Mouse (Mus musculus) liver, embryonic 18 days (tissue): ENCODE data around the gene Acadvl. TPM values are rescaled to one million over a fixed set of nuclear protein-coding genes. Genes with fewer than 3 reads are reported as not detected.

Experiments used
- polyA plus RNA-seq: library from polyadenylated mRNA; depleted of rRNA; stranded (reverse); fragments of >200 nt; gene quantifications from 2 replicates; pipeline ENCODE4 v1.2.3, GENCODE M21; 2012; rRNA removed

The Acadvl gene
- 164 and 167 TPM in 2 replicates for polyA plus RNA-seq

DNA sequence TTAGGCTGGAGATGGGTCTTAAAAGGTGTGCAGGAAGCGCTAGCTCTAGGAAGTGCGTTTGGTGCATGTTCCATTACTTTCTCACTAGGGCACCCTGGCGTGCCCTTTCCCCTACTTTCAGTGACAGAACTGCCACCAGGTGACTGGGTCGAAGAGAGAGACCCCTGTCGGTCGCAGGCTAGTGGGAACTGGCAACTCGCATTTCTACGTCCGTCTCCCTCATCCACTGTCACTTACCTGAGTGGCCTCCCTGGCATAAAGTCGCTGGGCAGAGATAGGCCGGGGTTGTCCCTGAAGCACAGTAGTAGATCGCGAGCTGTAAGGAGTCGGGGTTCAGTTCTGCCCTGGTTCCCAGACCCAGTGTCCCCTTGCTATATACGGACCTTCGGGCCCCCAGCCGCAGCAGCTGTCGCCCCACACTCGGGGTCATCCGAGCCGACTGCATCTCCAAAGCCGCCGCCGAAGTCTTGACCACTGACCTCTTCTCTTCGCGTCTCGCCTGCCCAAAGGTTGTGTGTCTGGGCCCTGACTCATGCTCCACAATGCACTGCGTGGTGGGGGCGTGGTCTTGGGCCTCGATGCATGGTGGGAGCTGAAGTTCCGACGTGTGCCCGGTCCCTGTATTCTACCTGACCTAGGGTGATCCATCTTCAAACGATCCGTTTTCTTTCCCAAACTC lies at the start of gene Acadvl:
Acadvl (minus strand) TSS at position 532 of the 679 bp plus-strand sequence.

DNA sequence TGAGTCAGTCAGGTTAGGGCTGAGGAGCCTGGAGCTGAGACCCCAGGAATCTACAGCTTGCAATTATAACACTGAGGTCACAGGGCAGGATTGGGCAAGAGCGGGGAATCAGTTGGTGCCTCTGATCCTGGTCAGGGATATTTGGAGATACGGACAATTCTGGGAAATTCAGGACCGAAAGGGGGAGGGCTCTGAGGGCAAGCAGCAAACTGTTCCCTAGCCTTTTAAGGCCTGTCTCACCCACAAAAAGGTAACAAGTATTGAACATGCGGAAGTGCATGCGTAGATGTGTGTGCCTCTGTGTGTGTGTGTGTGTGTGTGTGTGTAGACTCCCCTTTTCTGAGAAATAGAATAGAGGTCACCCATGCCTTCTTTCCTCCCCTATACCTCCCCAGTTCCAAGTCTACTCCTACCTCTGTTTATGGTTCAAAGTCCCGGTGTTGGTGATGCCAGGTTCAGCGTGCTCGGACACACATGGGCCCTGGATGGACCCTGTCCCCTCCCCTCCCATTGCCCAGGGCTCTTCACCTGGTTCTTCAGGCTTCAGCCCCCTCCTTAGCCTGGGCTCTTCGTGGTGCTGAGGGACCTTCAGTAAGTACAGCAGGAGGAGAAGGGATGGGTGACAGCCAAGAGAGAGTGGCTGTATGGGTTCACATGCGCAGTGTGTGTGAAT lies 38.8 kb upstream of the Acadvl start, which contains the start of gene Asgr1:
Asgr1 (plus strand) TSS at position 188 of the 673 bp plus-strand sequence.

DNA sequence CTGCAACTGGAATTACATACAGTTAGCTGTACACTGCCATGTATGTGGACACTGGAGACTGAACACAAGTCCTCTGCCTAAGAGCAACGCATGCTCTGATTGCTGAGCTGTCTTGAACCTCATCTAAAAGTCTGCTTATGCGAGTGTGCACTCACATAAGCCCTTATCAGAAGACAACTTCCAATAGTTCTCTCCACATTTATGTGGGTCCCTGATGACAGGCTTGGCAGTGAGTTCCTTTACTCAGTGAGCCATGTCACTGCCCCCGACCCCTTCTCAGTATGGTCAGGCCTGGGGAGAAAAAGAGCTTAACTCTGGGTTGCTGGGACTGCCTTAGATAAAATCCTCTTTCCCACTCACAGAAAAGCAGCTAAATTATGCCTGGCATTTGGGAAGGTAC lies 1.5 kb upstream of the Acadvl start, which contains the start of gene Dlg4:
Dlg4 (plus strand) TSS at position 274 of the 400 bp plus-strand sequence.

DNA sequence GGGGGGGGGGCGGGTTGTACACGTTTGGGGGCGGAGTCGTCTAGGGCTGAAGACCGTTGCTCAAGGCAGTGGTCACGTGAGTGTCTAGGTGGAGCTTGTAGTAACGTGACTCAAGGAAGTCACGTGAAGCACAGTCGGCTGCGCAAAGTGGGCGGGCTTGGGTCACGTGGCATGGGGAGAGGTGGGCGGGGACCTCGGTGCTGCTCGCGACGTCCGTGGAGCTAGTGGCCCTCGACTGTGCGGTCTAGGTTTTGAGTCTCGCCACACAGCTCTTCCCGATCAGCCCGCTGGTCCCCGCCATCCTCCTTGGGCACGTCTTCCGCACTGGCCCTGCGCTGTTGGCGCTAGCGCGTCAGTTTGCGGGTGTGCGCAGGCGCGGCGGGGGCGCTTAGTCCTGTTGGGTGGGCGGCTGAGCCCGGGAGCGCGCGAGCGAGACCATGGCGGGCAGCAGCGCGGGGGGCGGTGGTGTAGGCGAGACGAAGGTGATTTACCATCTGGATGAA lies 14.8 kb downstream of the Acadvl start, which contains the start of gene Dvl2:
Dvl2 (plus strand) TSS at position 200 of the 503 bp plus-strand sequence.

GRCm38 (mm10) chr11:69995391-69995960 lies 19.7 kb downstream of the Acadvl start, which contains the start of gene Phf23:
Gene Phf23 (plus strand): TSS chr11:69995777.

GRCm38 (mm10) chr11:69990850-69991691 lies 24.1 kb downstream of the Acadvl start, which contains the start of gene Gabarap:
Gene Gabarap (plus strand): TSS chr11:69991143.

DNA sequence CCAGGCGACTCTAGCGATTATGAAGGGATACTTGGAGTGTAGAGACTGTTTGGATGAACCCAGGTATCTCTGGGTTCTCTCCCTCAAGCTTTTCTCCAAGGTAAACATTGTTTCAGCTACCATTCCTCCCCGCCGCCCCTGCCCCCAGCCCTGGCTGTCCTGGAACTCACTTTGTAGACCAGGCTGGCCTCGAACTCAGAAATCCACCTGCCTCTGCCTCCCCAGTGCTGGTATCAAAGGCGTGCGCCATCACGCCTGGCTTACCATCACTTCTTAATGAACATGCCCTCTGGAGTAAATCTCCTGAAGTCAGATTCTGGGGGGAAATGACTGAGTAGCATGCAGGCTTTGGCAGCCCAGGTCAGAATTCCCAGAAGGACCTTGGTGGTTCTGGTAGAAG lies 33.0 kb downstream of the Acadvl start, which contains the start of gene Elp5:
Elp5 (minus strand) TSS at position 293 of the 400 bp plus-strand sequence.

GRCm38 (mm10) chr11:69981141-69981762 lies 34.0 kb downstream of the Acadvl start, which contains the start of gene Ctdnep1:
Gene Ctdnep1 (plus strand): TSS chr11:69981156.

GRCm38 (mm10) chr11:69964650-69965270 lies 50.5 kb downstream of the Acadvl start, which contains the start of gene Cldn7:
Gene Cldn7 (plus strand): TSS chr11:69964779.

Other genes with a start within 250 kb of the Acadvl start
- gene Zbtb4, start 249.5 kb downstream of the Acadvl start, polyA plus RNA-seq, result 2.3 and 2.8 TPM in 2 replicates
- 1.3 and 1.6 TPM in 2 replicates for gene Chrnb1, start 219.5 kb downstream of the Acadvl start, polyA plus RNA-seq
- gene Fgf11, start 213.6 kb downstream of the Acadvl start, polyA plus RNA-seq, result 0.43 and 0.58 TPM in 2 replicates
- 1.2 and 1.6 TPM in 2 replicates for gene Tmem102, start 209.8 kb downstream of the Acadvl start, polyA plus RNA-seq
- gene Gm39566, start 200.1 kb downstream of the Acadvl start, polyA plus RNA-seq, result not detected in 2 replicates
- gene Spem2, start 196.9 kb downstream of the Acadvl start, polyA plus RNA-seq, result not detected in 2 replicates
- not detected in 2 replicates for gene Spem1, start 193.2 kb downstream of the Acadvl start, polyA plus RNA-seq
- 2.2 and 3.1 TPM in 2 replicates for gene Nlgn2, start 177.6 kb downstream of the Acadvl start, polyA plus RNA-seq
- gene Tmem256, start 176.9 kb downstream of the Acadvl start, polyA plus RNA-seq, result 227 and 300 TPM in 2 replicates
- 19.8 and 22.6 TPM in 2 replicates for gene Plscr3, start 169.0 kb downstream of the Acadvl start, polyA plus RNA-seq
- gene Tnk1, start 156.7 kb downstream of the Acadvl start, polyA plus RNA-seq, result 0.49 and 0.73 TPM in 2 replicates
- gene Tmem95, start 137.4 kb downstream of the Acadvl start, polyA plus RNA-seq, result not detected in 2 replicates
- 1.2 TPM in 2 replicates for gene Kctd11, start 134.0 kb downstream of the Acadvl start, polyA plus RNA-seq
- 7.9 and 10.7 TPM in 2 replicates for gene Acap1, start 119.9 kb downstream of the Acadvl start, polyA plus RNA-seq
- gene 2810408A11Rik, start 114.4 kb downstream of the Acadvl start, polyA plus RNA-seq, result 0.36 and 0.38 TPM in 2 replicates
- gene Neurl4, start 114.3 kb downstream of the Acadvl start, polyA plus RNA-seq, result 11.4 and 13.4 TPM in 2 replicates
- 43.2 and 45.2 TPM in 2 replicates for gene Gps2, start 101.5 kb downstream of the Acadvl start, polyA plus RNA-seq
- gene Eif5a, start 93.5 kb downstream of the Acadvl start, polyA plus RNA-seq, result 578 and 620 TPM in 2 replicates
- gene Ybx2, start 79.6 kb downstream of the Acadvl start, polyA plus RNA-seq, result 0.08 and 0.42 TPM in 2 replicates
- gene Slc2a4, start 67.2 kb downstream of the Acadvl start, polyA plus RNA-seq, result 8.7 and 9.0 TPM in 2 replicates
- gene Cldn7, start 50.6 kb downstream of the Acadvl start, polyA plus RNA-seq, result 3.2 and 4.8 TPM in 2 replicates
- 23.5 and 24.9 TPM in 2 replicates for gene Ctdnep1, start 34.3 kb downstream of the Acadvl start, polyA plus RNA-seq
- gene Elp5, start 32.9 kb downstream of the Acadvl start, polyA plus RNA-seq, result 34.3 and 36.0 TPM in 2 replicates
- 191 and 207 TPM in 2 replicates for gene Gabarap, start 24.3 kb downstream of the Acadvl start, polyA plus RNA-seq
- gene Phf23, start 19.6 kb downstream of the Acadvl start, polyA plus RNA-seq, result 15.0 and 15.6 TPM in 2 replicates
- 4.2 and 4.6 TPM in 2 replicates for gene Dvl2, start 14.8 kb downstream of the Acadvl start, polyA plus RNA-seq
- gene Dlg4, start 1.5 kb upstream of the Acadvl start, polyA plus RNA-seq, result 1.6 and 2.3 TPM in 2 replicates
- gene Asgr1, start 38.7 kb upstream of the Acadvl start, polyA plus RNA-seq, result 170 and 192 TPM in 2 replicates
- gene Asgr2, start 77.2 kb upstream of the Acadvl start, polyA plus RNA-seq, result 46.4 and 50.4 TPM in 2 replicates
- 1.3 and 1.7 TPM in 2 replicates for gene Mgl2, start 114.9 kb upstream of the Acadvl start, polyA plus RNA-seq
- gene Clec10a, start 140.8 kb upstream of the Acadvl start, polyA plus RNA-seq, result 0.45 and 0.84 TPM in 2 replicates
- gene Slc16a11, start 197.3 kb upstream of the Acadvl start, polyA plus RNA-seq, result 3.3 and 3.6 TPM in 2 replicates
- gene Slc16a13, start 205.7 kb upstream of the Acadvl start, polyA plus RNA-seq, result 1.1 and 1.7 TPM in 2 replicates
- 1.3 and 1.6 TPM in 2 replicates for gene Bcl6b, start 214.4 kb upstream of the Acadvl start, polyA plus RNA-seq
- gene 0610010K14Rik, start 222.5 kb upstream of the Acadvl start, polyA plus RNA-seq, result 38.7 and 43.7 TPM in 2 replicates
- gene Gm21988, start 224.4 kb upstream of the Acadvl start, polyA plus RNA-seq, result 4.0 and 4.5 TPM in 2 replicates
- 52.5 and 55.2 TPM in 2 replicates for gene Rnasek, start 224.4 kb upstream of the Acadvl start, polyA plus RNA-seq
- 9.4 and 10.6 TPM in 2 replicates for gene Alox12, start 239.9 kb upstream of the Acadvl start, polyA plus RNA-seq